Mouse (Mus musculus) hindbrain, postnatal 0 days (tissue): ENCODE measurements at regions not wholly inside any gene's neighbourhood (a gene's known extent, or its start where the extent isn't known, plus 50 kb on each side); places are given as distances from the start of the nearest gene placed in this dataset.

Source experiments
- ATAC-seq: fragments of 200-750 bp; cut with Nextera tagmentation; 2 replicates; pipeline ENCODE4 v1.8.0; 2017; ENCODE audit warnings: mild to moderate bottlenecking, moderate TSS enrichment, moderate library complexity
- DNase-seq: peaks from one replicate; pipeline ENCODE4 v3.0.0-alpha.2; 2015; ENCODE audit warnings: low spot score
- H3K27ac ChIP-seq: fragments of 300-500 bp; sonication (generic); 2 replicates; pipeline ENCODE4 v1.5.1; 2014; ENCODE audit warnings: mild to moderate bottlenecking
- H3K27me3 ChIP-seq: fragments of 300-500 bp; sonication (generic); 2 replicates; pipeline ENCODE4 v1.6.1; 2014; ENCODE audit warnings: low read length, mixed read lengths; ENCODE audit not compliant: insufficient read depth
- H3K36me3 ChIP-seq: fragments of 300-500 bp; sonication (generic); 2 replicates; pipeline ENCODE4 v1.6.1; 2014; ENCODE audit warnings: low read length, mixed read lengths; ENCODE audit not compliant: insufficient read depth
- H3K4me1 ChIP-seq: fragments of 300-500 bp; sonication (generic); 2 replicates; pipeline ENCODE4 v1.6.1; 2014; ENCODE audit warnings: antibody characterized with exemption, low read length, mixed read lengths; ENCODE audit not compliant: insufficient read depth
- H3K4me2 ChIP-seq: fragments of 300-500 bp; sonication (generic); 2 replicates; pipeline ENCODE4 v1.6.1; 2014; ENCODE audit warnings: low read depth, mild to moderate bottlenecking, low read length, moderate library complexity, mixed read lengths
- H3K4me3 ChIP-seq: fragments of 300-500 bp; sonication (generic); 2 replicates; pipeline ENCODE4 v1.5.1; 2014; ENCODE audit warnings: low read length
- H3K9ac ChIP-seq: fragments of 300-500 bp; sonication (generic); replicated peaks from 2 replicates; pipeline ENCODE4 v1.6.1; 2014; ENCODE audit warnings: mild to moderate bottlenecking, low read length, moderate library complexity, mixed read lengths
- H3K9me3 ChIP-seq: fragments of 300-500 bp; sonication (generic); 2 replicates; pipeline ENCODE4 v1.6.1; 2016; ENCODE audit warnings: low read length, mixed read lengths
- CTCF ChIP-seq: IDR thresholded peaks from 2 replicates; pipeline ENCODE4 v1.5.1; 2016; ENCODE audit warnings: antibody characterized with exemption, control low read depth, low read depth
- WGBS: fragments of 180-500 bp; shearing (Covaris S2); extraction: QIAGEN DNeasy Blood & Tissue Kit; methylation state at CpG from one replicate; pipeline ENCODE4 v1.1.7; 2014; 5-methylcytosine and 5-hydroxymethylcytosine counted together

GRCm38 (mm10) chr8:34478465-34478864 is 366.9 kb upstream of the Gm10131 start:
- Histone ChIP-seq H3K4me1 (no peaks in the 10 kb centered on the region), H3K4me3 (no peak overlapping the region), H3K36me3 (no peaks in the 10 kb centered on the region), H3K9ac (no peak overlapping the region), H3K9me3 (no peaks in the 10 kb centered on the region), H3K27me3 (no peaks in the 10 kb centered on the region), H3K27ac (no peak overlapping the region), H3K4me2 (no peak overlapping the region)
- 82% methylated on average over 1 of the region's 1 CpGs for WGBS
- TF ChIP-seq CTCF: no peak
- DNase-seq (no peak), ATAC-seq (no peak)

DNA sequence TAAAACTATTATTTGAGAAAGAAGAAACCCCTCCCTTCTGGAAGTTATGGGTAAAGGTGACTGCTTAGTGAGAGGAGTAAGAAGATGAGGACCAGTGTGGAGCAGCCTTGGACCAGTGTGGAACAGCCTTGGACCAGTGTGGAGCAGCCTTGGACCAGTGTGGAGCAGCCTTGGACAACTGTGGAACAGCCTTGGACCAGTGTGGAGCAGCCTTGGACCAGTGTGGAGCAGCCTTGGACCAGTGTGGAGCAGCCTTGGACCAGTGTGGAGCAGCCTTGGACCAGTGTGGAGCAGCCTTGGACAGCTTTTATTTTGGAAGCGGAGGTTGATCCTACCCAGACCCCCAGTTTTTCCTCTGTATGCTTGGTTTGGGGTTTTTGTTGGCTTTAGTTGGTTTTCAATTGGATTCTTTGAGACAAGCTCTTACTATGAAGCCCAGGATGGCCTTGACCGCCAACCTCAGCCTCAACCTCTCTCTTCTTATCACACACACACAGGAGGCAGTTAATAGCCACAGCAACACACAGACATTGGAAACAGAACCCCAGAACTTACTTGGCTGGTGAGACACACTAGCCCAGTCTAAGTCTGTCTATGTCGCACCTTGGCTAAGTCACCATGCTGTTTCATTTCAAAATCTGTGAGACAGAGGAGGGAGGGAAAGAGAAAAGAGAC is 364.7 kb upstream of the Gm10131 start:
- no peak for DNase-seq

DNA sequence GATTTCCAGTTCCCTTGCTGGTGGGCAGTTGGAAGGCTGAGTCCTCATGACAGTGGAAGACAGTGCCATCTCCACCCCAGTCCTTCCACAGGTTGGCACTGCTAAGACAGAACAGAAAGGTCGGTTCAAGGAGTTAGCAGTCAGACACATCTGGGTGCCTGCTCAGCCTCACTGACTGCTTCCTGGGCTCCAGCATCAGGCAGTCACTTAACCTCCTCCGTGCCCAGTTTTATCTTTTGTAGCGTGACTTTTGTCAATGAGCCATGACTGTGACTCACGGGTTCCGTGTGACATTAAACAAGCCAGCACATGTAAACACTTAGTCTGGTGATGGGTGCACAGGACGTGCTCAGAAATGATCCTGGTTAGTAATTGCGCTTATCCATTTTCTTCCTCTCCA is 363.1 kb upstream of the Gm10131 start:
- DNase-seq (no peak), ATAC-seq (no peak)
- Histone ChIP-seq H3K9me3 (no peaks in the 10 kb centered on the region), H3K27me3 (no peaks in the 10 kb centered on the region), H3K27ac (no peak overlapping the region), H3K4me2 (no peak overlapping the region), H3K36me3 (no peaks in the 10 kb centered on the region), H3K4me1 (peaks cover 5% of the 10 kb centered on the region; the same call in 1 of the 2 replicates), H3K9ac (no peak overlapping the region), H3K4me3 (no peak overlapping the region)
- 70% methylated on average over 7 of the region's 7 CpGs for WGBS
- no peak for TF ChIP-seq CTCF

More for the DNA sequence above, 364.7 kb upstream of the Gm10131 start:
- no peak for ATAC-seq
- Histone ChIP-seq H3K27ac (no peak overlapping the region), H3K4me3 (no peak overlapping the region), H3K36me3 (no peaks in the 10 kb centered on the region), H3K4me2 (no peak overlapping the region), H3K27me3 (no peaks in the 10 kb centered on the region), H3K9me3 (no peaks in the 10 kb centered on the region), H3K4me1 (peaks cover 5% of the 10 kb centered on the region; the same call in 1 of the 2 replicates), H3K9ac (no peak overlapping the region)
- WGBS: 99% methylated on average over 3 of the region's 3 CpGs
- TF ChIP-seq CTCF: no peak

DNA sequence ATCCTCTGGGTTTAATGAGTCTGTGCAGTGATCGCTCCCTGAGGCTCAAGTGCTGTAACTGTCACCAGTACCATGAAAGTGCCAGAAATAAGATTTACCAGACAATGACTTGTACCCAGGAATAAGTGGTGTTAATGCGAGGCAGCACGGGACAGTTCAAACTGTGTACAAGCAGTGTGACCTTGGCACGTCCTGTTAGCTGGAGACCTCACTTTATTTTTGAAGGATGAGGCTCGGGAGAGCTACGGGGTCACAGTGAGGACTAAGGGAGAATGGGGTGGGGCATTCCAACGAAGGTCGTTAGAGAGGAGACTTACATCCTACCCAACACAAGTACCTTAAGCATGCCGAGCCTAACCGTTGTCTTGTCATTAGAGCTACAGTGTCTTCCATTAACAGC is 362.2 kb upstream of the Gm10131 start:
- Histone ChIP-seq H3K27me3 (no peaks in the 10 kb centered on the region), H3K9me3 (no peaks in the 10 kb centered on the region), H3K4me2 (no peak overlapping the region), H3K4me1 (peaks cover 8% of the 10 kb centered on the region; the same call in 1 of the 2 replicates), H3K9ac (no peak overlapping the region), H3K27ac (no peak overlapping the region), H3K36me3 (no peaks in the 10 kb centered on the region), H3K4me3 (no peak overlapping the region)
- no peak for ATAC-seq
- 80% methylated on average over 10 of the region's 10 CpGs for WGBS
- no peak for DNase-seq
- no peak for TF ChIP-seq CTCF

DNA sequence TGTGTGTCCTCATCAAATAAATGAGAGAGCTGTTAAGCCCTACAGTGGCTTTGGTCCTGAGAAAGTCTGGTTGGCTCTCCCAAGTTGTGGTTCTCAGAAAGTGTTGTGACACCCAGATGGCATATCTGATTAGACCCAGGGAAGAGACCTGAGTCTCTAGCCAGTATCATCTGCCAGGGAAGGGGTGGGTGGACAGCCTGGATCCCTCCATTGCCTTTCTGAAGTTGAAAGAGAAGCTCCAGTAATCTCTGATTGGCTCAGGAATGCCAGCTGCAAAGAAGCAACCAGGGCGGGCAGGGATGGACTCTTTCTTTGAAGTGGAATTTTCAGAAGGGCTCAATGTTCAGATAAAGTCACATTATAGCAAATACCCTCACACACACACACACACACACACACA is 361.8 kb upstream of the Gm10131 start:
- H3K27me3 ChIP-seq: no peaks in the 10 kb centered on the region
- DNase-seq (no peak), ATAC-seq (no peak)
- WGBS: 79% methylated on average over 1 of the region's 1 CpGs
- H3K4me1 ChIP-seq: peaks cover 8% of the 10 kb centered on the region; the same call in 1 of the 2 replicates
- no peak overlapping the region for H3K4me2 ChIP-seq
- no peak overlapping the region for H3K9ac ChIP-seq
- H3K27ac ChIP-seq: no peak overlapping the region
- H3K36me3 ChIP-seq: no peaks in the 10 kb centered on the region
- no peaks in the 10 kb centered on the region for H3K9me3 ChIP-seq
- no peak overlapping the region for H3K4me3 ChIP-seq
- TF ChIP-seq CTCF: no peak

DNA sequence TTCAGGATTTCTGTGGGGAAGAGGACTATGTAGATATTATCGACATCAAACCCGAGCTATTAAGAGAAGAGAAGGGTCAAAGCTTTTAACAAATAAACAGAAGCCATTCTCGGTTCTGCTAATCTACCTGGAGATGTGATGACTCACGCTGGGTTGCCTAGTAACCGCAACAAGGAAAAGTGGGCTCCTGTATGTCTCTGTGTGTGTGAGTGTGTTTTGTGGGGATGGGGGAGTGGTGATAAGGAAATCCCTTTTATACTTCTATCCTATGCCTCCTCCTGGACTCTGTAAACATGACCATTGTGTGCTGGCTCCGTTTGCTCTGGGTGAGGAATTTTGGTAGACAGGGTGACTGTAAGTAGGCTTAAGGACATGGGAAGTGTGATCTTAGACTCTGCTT is 361.3 kb upstream of the Gm10131 start:
- peak; percentile 59 for DNase-seq
- peak; percentile 83 for ATAC-seq

GRCm38 (mm10) chr8:34472434-34472833 is 360.9 kb upstream of the Gm10131 start:
- Histone ChIP-seq H3K4me1 (peaks cover 8% of the 10 kb centered on the region; the same call in 1 of the 2 replicates), H3K9me3 (no peaks in the 10 kb centered on the region), H3K27me3 (no peaks in the 10 kb centered on the region), H3K27ac (no peak overlapping the region; the same call in 1 of the 2 replicates), H3K4me2 (no peak overlapping the region), H3K36me3 (no peaks in the 10 kb centered on the region), H3K4me3 (no peak overlapping the region), H3K9ac (no peak overlapping the region)
- ATAC-seq (peak; percentile 33; the same call in 1 of the 2 replicates), DNase-seq (no peak)
- no peak for TF ChIP-seq CTCF
- WGBS: 34% methylated on average over 8 of the region's 8 CpGs

More for the DNA sequence above, 361.3 kb upstream of the Gm10131 start:
- no peak overlapping the region for H3K9ac ChIP-seq
- H3K9me3 ChIP-seq: no peaks in the 10 kb centered on the region
- TF ChIP-seq CTCF: no peak
- no peak overlapping the region; the same call in 1 of the 2 replicates for H3K27ac ChIP-seq
- H3K4me1 ChIP-seq: peaks cover 8% of the 10 kb centered on the region; the same call in 1 of the 2 replicates
- WGBS: 32% methylated on average over 6 of the region's 6 CpGs
- H3K36me3 ChIP-seq: no peaks in the 10 kb centered on the region
- H3K4me3 ChIP-seq: no peak overlapping the region
- H3K4me2 ChIP-seq: no peak overlapping the region
- no peaks in the 10 kb centered on the region for H3K27me3 ChIP-seq
